Mouse (Mus musculus) kidney, adult 2 months (tissue): ENCODE data around the gene Arhgap20.

Source experiments
- CTCF ChIP-seq: fragments of 200-500 bp; conservative IDR thresholded peaks from 2 replicates; pipeline ENCODE4 v1.5.1; 2011; ENCODE audit warnings: low read depth, mild to moderate bottlenecking, control low read depth, low read length, moderate library complexity, mixed read lengths; ENCODE audit not compliant: insufficient read depth, insufficient read length
- POLR2A ChIP-seq: fragments of 200-500 bp; IDR thresholded peaks from one replicate; pipeline ENCODE4 v1.6.1; 2011; ENCODE audit warnings: low read depth, low read length, control low read depth

GRCm38 (mm10) chr9:51837716-51838115, 72.6 kb downstream of the Arhgap20 start:
- TF ChIP-seq POLR2A = no peak
- no peak for TF ChIP-seq CTCF
